Mouse (Mus musculus) embryonic facial prominence, embryonic 11.5 days (tissue): Measurements from ENCODE around the gene 3425401B19Rik. TPM values are rescaled to one million over a fixed set of nuclear protein-coding genes. Genes with fewer than 3 reads are reported as not detected.

ENCODE experiments used
- ATAC-seq: fragments of 200-750 bp; cut with Nextera tagmentation; replicated peaks from 2 replicates; pipeline ENCODE4 v1.8.0; 2017; ENCODE audit warnings: low read depth; ENCODE audit not compliant: insufficient number of reproducible peaks, low FRiP score, low TSS enrichment
- DNase-seq: peaks from one replicate; pipeline ENCODE4 v3.0.0-alpha.2; 2015; ENCODE audit warnings: low spot score
- H3K27ac ChIP-seq: fragments of 300-500 bp; sonication (generic); replicated peaks from 2 replicates; pipeline ENCODE4 v1.5.1; 2014; ENCODE audit warnings: mild to moderate bottlenecking, low read depth, low read length, control low read depth
- H3K27me3 ChIP-seq: fragments of 300-500 bp; sonication (generic); 2 replicates; pipeline ENCODE4 v1.6.1; 2014; ENCODE audit warnings: mild to moderate bottlenecking, low read length, moderate library complexity, mixed read lengths; ENCODE audit not compliant: control insufficient read depth, insufficient read depth
- H3K36me3 ChIP-seq: fragments of 300-500 bp; sonication (generic); replicated peaks from 2 replicates; pipeline ENCODE4 v1.6.1; 2014; ENCODE audit warnings: low read depth, mild to moderate bottlenecking, low read length, moderate library complexity, mixed read lengths; ENCODE audit not compliant: control insufficient read depth, insufficient read depth
- H3K4me1 ChIP-seq: fragments of 300-500 bp; sonication (generic); 2 replicates; pipeline ENCODE4 v1.6.1; 2014; ENCODE audit warnings: low read length, mixed read lengths; ENCODE audit not compliant: control insufficient read depth, insufficient read depth
- H3K4me2 ChIP-seq: fragments of 300-500 bp; sonication (generic); 2 replicates; pipeline ENCODE4 v1.6.1; 2014; ENCODE audit warnings: low read depth, mild to moderate bottlenecking, control low read depth, low read length, moderate library complexity
- H3K4me3 ChIP-seq: fragments of 300-500 bp; sonication (generic); 2 replicates; pipeline ENCODE4 v1.5.1; 2014; ENCODE audit warnings: low read depth, low read length, control low read depth
- H3K9ac ChIP-seq: fragments of 300-500 bp; sonication (generic); replicated peaks from 2 replicates; pipeline ENCODE4 v1.6.1; 2014; ENCODE audit warnings: mild to moderate bottlenecking, control low read depth, low read length
- H3K9me3 ChIP-seq: fragments of 300-500 bp; sonication (generic); replicated peaks from 2 replicates; pipeline ENCODE4 v1.6.1; 2016; ENCODE audit warnings: mild to moderate bottlenecking, low read length, inconsistent platforms, mixed read lengths; ENCODE audit not compliant: control insufficient read depth
- WGBS: fragments of 180-500 bp; shearing (Covaris S2); extraction: QIAGEN DNeasy Blood & Tissue Kit; methylation state at CpG from one replicate; pipeline ENCODE4 v1.1.7; 2014; 5-methylcytosine and 5-hydroxymethylcytosine counted together
- polyA plus RNA-seq: library from polyadenylated mRNA; unstranded; fragments of >200 nt; fragmentation: Nextera tagmentation; extraction: Ambion mirVana; gene quantifications from 2 replicates; pipeline ENCODE4 v1.2.1, GENCODE M21; 2014

3425401B19Rik gene
- polyA plus RNA-seq, 1 experiment from 2014 or later: not detected

DNA sequence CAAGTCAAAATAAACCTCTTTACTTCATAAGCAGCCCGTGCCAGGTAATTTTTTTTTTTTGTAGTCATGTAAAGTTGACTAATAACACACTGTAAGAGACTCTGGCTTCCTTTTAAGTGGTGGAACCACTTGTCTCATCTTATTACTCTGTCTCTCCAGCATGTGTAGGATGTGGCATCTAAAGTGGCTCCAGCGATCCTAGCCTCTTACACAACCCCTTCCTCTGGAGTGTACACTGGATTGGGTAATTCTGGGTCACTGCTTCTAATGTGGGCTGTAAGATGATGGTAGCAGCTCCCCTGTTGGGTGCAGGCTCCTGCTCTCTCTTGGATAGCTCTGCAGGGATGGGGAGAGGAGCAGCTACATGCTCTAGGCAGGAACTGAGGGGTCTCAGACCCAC is 46.6 kb downstream of the 3425401B19Rik start:
- ATAC-seq (no peak), DNase-seq (no peak)
- WGBS: 89% methylated on average over 2 of the region's 2 CpGs
- H3K27me3 ChIP-seq: no peaks in the 10 kb centered on the region
- H3K9me3 ChIP-seq: no peaks in the 10 kb centered on the region
- H3K27ac ChIP-seq: no peak overlapping the region
- H3K36me3 ChIP-seq: no peaks in the 10 kb centered on the region
- H3K4me1 ChIP-seq: no peaks in the 10 kb centered on the region
- H3K4me3 ChIP-seq: no peak overlapping the region
- no peak overlapping the region for H3K4me2 ChIP-seq
- H3K9ac ChIP-seq: no peak overlapping the region

DNA sequence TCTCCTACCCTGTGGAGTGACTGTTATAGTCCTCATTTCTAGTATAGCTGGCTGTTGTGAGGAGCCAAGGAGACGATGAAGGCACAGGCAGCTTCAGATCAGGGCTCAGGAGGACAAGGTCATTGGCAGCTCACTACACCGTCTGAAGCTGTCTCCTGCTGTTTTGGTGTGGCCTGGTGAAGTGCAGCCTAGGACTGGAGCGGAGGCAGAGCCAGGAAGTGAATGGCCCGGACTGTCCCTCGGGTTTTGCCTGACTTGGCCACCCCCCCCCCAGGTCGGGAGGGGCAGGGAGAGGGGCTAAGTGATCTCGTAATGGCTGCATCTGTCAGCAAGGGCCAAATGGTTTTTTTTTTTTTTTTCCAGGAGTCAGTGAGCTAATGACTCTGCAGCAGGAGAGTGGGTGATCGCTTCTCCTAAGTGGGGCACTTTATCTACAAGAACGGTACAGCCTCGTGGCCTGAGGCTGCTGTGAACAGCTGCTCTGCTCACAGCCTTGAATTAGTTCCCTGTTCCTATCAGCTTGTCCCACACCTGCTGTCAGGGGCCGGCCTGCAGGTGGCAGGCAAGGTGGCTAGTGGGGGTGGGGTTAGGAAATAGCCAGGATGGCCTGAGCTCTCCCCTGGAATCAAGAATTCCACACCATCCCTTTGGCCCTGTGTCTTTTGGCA is 50.9 kb downstream of the 3425401B19Rik start:
- Histone ChIP-seq H3K9ac (no peak overlapping the region), H3K4me2 (no peak overlapping the region), H3K4me1 (no peaks in the 10 kb centered on the region), H3K4me3 (no peak overlapping the region), H3K9me3 (no peaks in the 10 kb centered on the region), H3K27me3 (no peaks in the 10 kb centered on the region), H3K27ac (no peak overlapping the region), H3K36me3 (no peaks in the 10 kb centered on the region)
- WGBS: 28% methylated on average over 11 of the region's 11 CpGs
- DNase-seq (no peak), ATAC-seq (no peak)

DNA sequence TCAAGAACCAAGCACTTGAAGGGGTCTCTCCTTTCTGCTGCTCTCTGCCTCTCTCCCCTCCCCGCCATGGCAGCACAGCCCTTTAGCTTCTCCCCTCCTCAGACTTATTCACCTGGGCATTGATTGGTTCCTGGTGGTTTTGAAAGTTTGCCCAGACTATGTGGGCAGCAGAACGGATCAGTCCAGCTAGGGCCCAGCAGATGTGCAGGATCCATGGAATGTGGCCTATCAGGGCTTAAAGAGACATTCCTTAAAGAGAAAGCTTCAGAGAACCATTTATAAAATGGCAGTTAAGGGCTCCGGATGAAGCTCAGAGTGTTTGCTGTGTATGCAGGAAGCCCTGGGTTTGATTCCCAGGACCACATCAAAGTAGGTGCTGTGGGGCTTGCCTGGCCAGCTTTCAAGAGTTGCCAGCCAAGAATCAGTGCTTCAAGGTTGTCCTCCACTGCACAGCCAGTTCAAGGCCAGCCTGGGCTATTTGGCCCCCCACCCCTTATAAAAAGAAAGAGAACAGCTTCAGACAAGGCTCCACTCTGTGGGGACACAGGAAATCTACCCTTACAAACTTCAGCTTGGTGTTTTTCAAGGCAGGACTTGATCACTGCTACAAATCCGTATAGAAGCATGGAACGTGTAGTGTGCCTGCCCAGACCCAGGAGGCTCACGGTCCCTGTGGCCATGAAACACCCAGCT is 52.0 kb downstream of the 3425401B19Rik start:
- Histone ChIP-seq H3K4me3 (no peak overlapping the region), H3K9me3 (no peaks in the 10 kb centered on the region), H3K4me1 (no peaks in the 10 kb centered on the region), H3K9ac (no peak overlapping the region), H3K27ac (no peak overlapping the region), H3K36me3 (no peaks in the 10 kb centered on the region), H3K27me3 (no peaks in the 10 kb centered on the region), H3K4me2 (no peak overlapping the region)
- 78% methylated on average over 6 of the region's 6 CpGs for WGBS
- ATAC-seq (no peak), DNase-seq (no peak)

DNA sequence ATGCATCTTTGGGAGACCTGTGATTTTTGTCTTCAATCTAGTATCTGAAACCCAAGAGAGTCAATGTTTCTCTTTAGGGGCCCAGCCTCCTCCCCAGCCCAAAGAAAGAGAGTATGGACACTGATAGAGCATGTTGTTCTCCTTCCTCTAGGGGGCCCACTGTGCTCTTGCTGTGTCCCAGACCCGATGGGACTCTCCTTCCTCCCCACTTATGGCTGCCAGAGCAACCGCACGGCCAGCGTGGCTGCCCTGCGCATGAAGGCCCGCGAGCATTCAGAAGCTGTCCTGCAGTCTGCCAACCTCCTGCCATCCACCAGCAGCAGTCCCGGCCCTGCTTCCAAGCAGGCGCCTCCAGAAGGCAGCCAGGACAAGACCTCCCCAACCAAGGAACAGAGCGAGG is 56.5 kb downstream of the 3425401B19Rik start:
- 45% methylated on average over 10 of the region's 10 CpGs for WGBS
- Histone ChIP-seq H3K36me3 (no peaks in the 10 kb centered on the region), H3K4me1 (no peaks in the 10 kb centered on the region), H3K27me3 (no peaks in the 10 kb centered on the region), H3K9ac (no peak overlapping the region; the same call in 1 of the 2 replicates), H3K4me2 (no peak overlapping the region), H3K4me3 (no peak overlapping the region), H3K9me3 (no peaks in the 10 kb centered on the region), H3K27ac (no peak overlapping the region)
- no peak for ATAC-seq
- DNase-seq: peak; percentile 35

DNA sequence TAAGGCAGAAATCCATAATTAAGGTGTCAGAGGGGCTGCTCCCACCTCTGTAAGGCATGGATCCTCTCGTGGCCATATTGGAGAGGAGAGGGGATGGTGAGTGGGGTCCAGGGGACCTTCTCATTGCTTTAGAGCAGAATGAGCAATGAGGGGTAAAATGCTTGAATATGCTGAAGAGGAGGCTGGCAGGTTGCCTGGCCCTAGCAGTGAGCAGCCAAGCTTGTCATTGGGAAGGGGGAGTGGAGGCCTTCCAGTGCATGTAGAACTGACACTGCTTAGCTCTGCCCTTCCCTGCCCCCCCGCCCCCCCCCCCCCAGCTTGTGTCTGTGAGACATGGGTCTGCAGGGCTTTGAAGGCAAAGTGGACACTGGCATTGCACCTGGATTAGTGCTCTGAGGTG is 57.8 kb downstream of the 3425401B19Rik start:
- Histone ChIP-seq H3K4me1 (no peaks in the 10 kb centered on the region), H3K27ac (no peak overlapping the region), H3K9me3 (no peaks in the 10 kb centered on the region), H3K9ac (no peak overlapping the region), H3K36me3 (no peaks in the 10 kb centered on the region), H3K4me2 (no peak overlapping the region), H3K27me3 (no peaks in the 10 kb centered on the region), H3K4me3 (no peak overlapping the region)
- DNase-seq (no peak), ATAC-seq (no peak)
- 52% methylated on average over 2 of the region's 2 CpGs for WGBS

DNA sequence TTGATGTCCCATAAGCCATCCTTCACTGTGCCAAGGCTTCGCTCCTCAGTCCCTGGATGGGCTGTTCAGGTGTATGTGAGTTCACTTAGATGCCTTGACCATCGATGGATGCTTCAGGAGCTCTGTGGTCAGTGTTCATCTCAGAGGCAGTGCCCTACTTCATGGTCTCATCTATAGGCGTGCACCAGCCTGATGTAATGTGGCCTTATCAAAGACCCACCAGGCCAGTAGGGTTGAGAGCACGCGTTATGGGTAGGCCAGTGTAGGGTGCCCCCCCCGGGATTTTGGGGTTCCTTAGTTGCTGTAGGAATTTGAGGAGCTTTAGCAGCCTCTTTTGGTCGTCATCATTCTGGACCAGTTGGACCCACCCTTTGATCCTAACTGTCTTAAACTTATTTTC is 60.3 kb downstream of the 3425401B19Rik start:
- H3K36me3 ChIP-seq: no peaks in the 10 kb centered on the region
- 84% methylated on average over 7 of the region's 7 CpGs for WGBS

DNA sequence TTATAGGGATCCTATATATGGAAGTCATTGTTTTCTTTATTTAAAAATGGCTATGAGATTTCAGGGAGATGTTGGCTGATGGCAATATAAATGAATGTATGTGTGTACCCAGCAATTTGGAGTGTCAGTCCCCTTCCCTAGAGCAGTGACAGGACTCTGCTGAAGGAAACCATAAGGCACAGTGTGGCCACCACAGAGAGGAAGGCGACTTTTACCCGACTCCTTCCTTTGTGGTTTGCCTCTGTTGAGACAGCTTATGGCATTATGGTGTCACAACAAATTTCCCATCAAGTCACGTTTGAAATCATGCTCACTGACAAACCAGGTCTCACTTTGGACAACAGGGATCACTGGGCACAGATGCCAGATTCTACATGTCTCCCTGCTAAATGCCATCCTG is 60.8 kb downstream of the 3425401B19Rik start:
- Histone ChIP-seq H3K36me3 (no peaks in the 10 kb centered on the region), H3K4me2 (no peak overlapping the region), H3K4me3 (no peak overlapping the region), H3K27me3 (no peaks in the 10 kb centered on the region), H3K27ac (no peak overlapping the region), H3K4me1 (no peaks in the 10 kb centered on the region), H3K9ac (no peak overlapping the region), H3K9me3 (no peaks in the 10 kb centered on the region)
- no peak for ATAC-seq
- 70% methylated on average over 3 of the region's 3 CpGs for WGBS
- DNase-seq: no peak

More for the DNA sequence above, 60.3 kb downstream of the 3425401B19Rik start:
- Histone ChIP-seq H3K9me3 (no peaks in the 10 kb centered on the region), H3K4me3 (no peak overlapping the region), H3K9ac (no peak overlapping the region), H3K27ac (no peak overlapping the region), H3K27me3 (no peaks in the 10 kb centered on the region), H3K4me2 (no peak overlapping the region), H3K4me1 (no peaks in the 10 kb centered on the region)
- no peak for ATAC-seq
- no peak for DNase-seq

DNA sequence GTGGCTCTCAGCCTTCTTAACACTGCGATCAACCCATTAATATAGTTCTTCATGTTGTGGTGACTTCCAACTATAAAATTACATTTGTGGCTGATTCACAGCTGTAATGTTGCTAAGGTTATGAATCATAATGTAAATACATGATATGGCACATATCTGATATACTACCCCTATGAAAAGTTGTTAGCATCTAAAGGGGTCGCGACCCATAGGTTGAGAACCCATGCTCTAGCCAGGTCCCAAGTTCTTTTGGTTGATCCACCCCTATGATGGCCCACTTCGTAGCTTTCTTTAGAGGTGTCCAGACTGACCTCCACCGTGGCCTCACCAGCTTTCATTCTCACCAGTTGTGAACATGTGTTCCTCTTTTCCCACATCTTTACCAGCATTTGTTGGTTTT is 67.8 kb downstream of the 3425401B19Rik start:
- no peaks in the 10 kb centered on the region for H3K4me1 ChIP-seq
- H3K4me3 ChIP-seq: no peak overlapping the region
- WGBS: 82% methylated on average over 5 of the region's 5 CpGs
- H3K4me2 ChIP-seq: no peak overlapping the region
- ATAC-seq (no peak), DNase-seq (no peak)
- H3K27me3 ChIP-seq: no peaks in the 10 kb centered on the region
- no peak overlapping the region for H3K9ac ChIP-seq
- no peaks in the 10 kb centered on the region for H3K9me3 ChIP-seq
- H3K27ac ChIP-seq: no peak overlapping the region
- H3K36me3 ChIP-seq: no peaks in the 10 kb centered on the region
